Mouse (Mus musculus) MEL (cell line): Measurements from ENCODE around the gene Tlx2. TPM values are rescaled to one million over a fixed set of nuclear protein-coding genes. Genes with fewer than 3 reads are reported as not detected.

ENCODE experiments used
- DNase-seq: peaks from one replicate; pipeline ENCODE4 v3.0.0; 2011; ENCODE audit warnings: low read depth, low spot score
- H3K27ac ChIP-seq: 2 replicates; pipeline ENCODE4 v1.5.1; 2012; ENCODE audit warnings: low read depth, mild to moderate bottlenecking, control low read depth, low read length, moderate library complexity; ENCODE audit not compliant: control insufficient read depth
- H3K27me3 ChIP-seq, 2 experiments: fragments of 150-350 bp in 1 of 2; sonication (generic) in 1 of 2; 2 replicates each; pipeline ENCODE4 v1.6.1; 2012; ENCODE audit warnings: low read length in 2 of 2, mild to moderate bottlenecking in 2 of 2, improper control_type of control experiment in 1 of 2, moderate library complexity in 1 of 2; ENCODE audit not compliant: insufficient read depth in 2 of 2, control insufficient read depth in 1 of 2
- H3K36me3 ChIP-seq, 2 experiments: 2 replicates each; pipeline ENCODE4 v1.6.1; 2012 to 2014; ENCODE audit warnings: low read length in 2 of 2, improper control_type of control experiment in 1 of 2, inconsistent platforms in 1 of 2, mild to moderate bottlenecking in 1 of 2; ENCODE audit not compliant: insufficient read depth in 2 of 2, control insufficient read depth in 1 of 2
- H3K4me1 ChIP-seq, 2 experiments: fragments of 150-350 bp in 1 of 2; sonication (generic) in 1 of 2; 2 replicates each; pipeline ENCODE4 v1.6.1; 2012; ENCODE audit warnings: low read length in 2 of 2, improper control_type of control experiment in 1 of 2, mild to moderate bottlenecking in 1 of 2; ENCODE audit not compliant: insufficient read depth in 2 of 2, control insufficient read depth in 1 of 2
- H3K4me3 ChIP-seq, 2 experiments: fragments of 150-350 bp in 1 of 2; sonication (generic) in 1 of 2; 2 replicates each; pipeline ENCODE4 v1.5.1; 2012; ENCODE audit warnings: low read depth in 2 of 2, low read length in 2 of 2, mild to moderate bottlenecking in 2 of 2, moderate library complexity in 2 of 2, control low read depth in 1 of 2, improper control_type of control experiment in 1 of 2; ENCODE audit not compliant: control insufficient read depth in 1 of 2, insufficient read depth in 1 of 2
- H3K79me2 ChIP-seq: 2 replicates; pipeline ENCODE4 v1.6.1; 2012; ENCODE audit warnings: mild to moderate bottlenecking, low read length, moderate library complexity; ENCODE audit not compliant: control insufficient read depth, poor library complexity, insufficient read depth
- H3K9ac ChIP-seq: 2 replicates; pipeline ENCODE4 v1.6.1; 2012; ENCODE audit warnings: low read depth, mild to moderate bottlenecking, control low read depth, low read length, moderate library complexity; ENCODE audit not compliant: control insufficient read depth, poor library complexity, severe bottlenecking
- H3K9me3 ChIP-seq: fragments of 150-350 bp; sonication (generic); replicated peaks from 2 replicates; pipeline ENCODE4 v1.6.1; 2012; ENCODE audit warnings: mild to moderate bottlenecking, low read length, improper control_type of control experiment, moderate library complexity; ENCODE audit not compliant: insufficient read depth
- BHLHE40 ChIP-seq: IDR thresholded peaks from 2 replicates; pipeline ENCODE4 v1.6.1; 2012; ENCODE audit warnings: low read depth, mild to moderate bottlenecking, inconsistent platforms, low read length, improper control_type of control experiment, borderline replicate concordance
- CHD1 ChIP-seq: IDR thresholded peaks from 2 replicates; pipeline ENCODE4 v1.6.1; 2012; ENCODE audit warnings: low read depth, mild to moderate bottlenecking, inconsistent platforms, low read length, improper control_type of control experiment
- CHD2 ChIP-seq: IDR thresholded peaks from 2 replicates; pipeline ENCODE4 v1.6.1; 2011; ENCODE audit warnings: low read length, improper control_type of control experiment
- E2F4 ChIP-seq: IDR thresholded peaks from 2 replicates; pipeline ENCODE4 v1.6.1; 2011; ENCODE audit warnings: low read depth, low read length, improper control_type of control experiment, borderline replicate concordance
- ELF1 ChIP-seq: IDR thresholded peaks from 2 replicates; pipeline ENCODE4 v1.6.1; 2014; ENCODE audit warnings: low read depth, mild to moderate bottlenecking, inconsistent platforms, low read length, improper control_type of control experiment, moderate library complexity
- ETS1 ChIP-seq: IDR thresholded peaks from 2 replicates; pipeline ENCODE4 v1.6.1; 2012; ENCODE audit warnings: low read depth, mild to moderate bottlenecking, inconsistent platforms, low read length, improper control_type of control experiment, moderate library complexity
- GABPA ChIP-seq: IDR thresholded peaks from 2 replicates; pipeline ENCODE4 v1.6.1; 2012; ENCODE audit warnings: low read depth, mild to moderate bottlenecking, inconsistent platforms, low read length, improper control_type of control experiment, moderate library complexity
- GATA1 ChIP-seq: IDR thresholded peaks from 2 replicates; pipeline ENCODE4 v1.6.1; 2011; ENCODE audit warnings: low read depth, low read length, improper control_type of control experiment
- JUND ChIP-seq: IDR thresholded peaks from 2 replicates; pipeline ENCODE4 v1.6.1; 2011; ENCODE audit warnings: low read depth, mild to moderate bottlenecking, improper control_type of control experiment, low read length
- KAT2A ChIP-seq: conservative IDR thresholded peaks from 2 replicates; pipeline ENCODE4 v1.6.1; 2012; ENCODE audit warnings: low read depth, low read length, improper control_type of control experiment, inconsistent platforms
- MAFK ChIP-seq: IDR thresholded peaks from 2 replicates; pipeline ENCODE4 v1.6.1; 2011; ENCODE audit warnings: low read depth, mild to moderate bottlenecking, low read length, improper control_type of control experiment, borderline replicate concordance
- MAZ ChIP-seq: IDR thresholded peaks from 2 replicates; pipeline ENCODE4 v1.6.1; 2012; ENCODE audit warnings: low read depth, mild to moderate bottlenecking, inconsistent platforms, low read length, improper control_type of control experiment
- MXI1 ChIP-seq: IDR thresholded peaks from 2 replicates; pipeline ENCODE4 v1.6.1; 2011; ENCODE audit warnings: mild to moderate bottlenecking, low read depth, low read length, improper control_type of control experiment
- MYB ChIP-seq: IDR thresholded peaks from 2 replicates; pipeline ENCODE4 v1.6.1; 2011; ENCODE audit warnings: mild to moderate bottlenecking, low read depth, low read length, improper control_type of control experiment
- MYC ChIP-seq: IDR thresholded peaks from 2 replicates; pipeline ENCODE4 v1.6.1; 2011; ENCODE audit warnings: low read depth, mild to moderate bottlenecking, low read length, improper control_type of control experiment, moderate library complexity
- NELFE ChIP-seq: IDR thresholded peaks from 2 replicates; pipeline ENCODE4 v1.6.1; 2011; ENCODE audit warnings: low read depth, low read length, improper control_type of control experiment
- POLR2AphosphoS2 ChIP-seq: IDR thresholded peaks from 2 replicates; pipeline ENCODE4 v1.6.1; 2011; ENCODE audit warnings: low read length, improper control_type of control experiment
- POLR2AphosphoS5 ChIP-seq: IDR thresholded peaks from 2 replicates; pipeline ENCODE4 v1.6.1; 2012; ENCODE audit warnings: low read depth, borderline replicate concordance, mild to moderate bottlenecking, inconsistent platforms, low read length, moderate library complexity, mixed read lengths
- RAD21 ChIP-seq: IDR thresholded peaks from 2 replicates; pipeline ENCODE4 v1.6.1; 2011; ENCODE audit warnings: mild to moderate bottlenecking, low read depth, low read length, improper control_type of control experiment
- SIN3A ChIP-seq: IDR thresholded peaks from 2 replicates; pipeline ENCODE4 v1.6.1; 2012; ENCODE audit warnings: low read length, improper control_type of control experiment, inconsistent platforms
- TCF12 ChIP-seq: IDR thresholded peaks from 2 replicates; pipeline ENCODE4 v1.6.1; 2014; ENCODE audit warnings: low read depth, mild to moderate bottlenecking, inconsistent platforms, low read length, improper control_type of control experiment, moderate library complexity
- UBTF ChIP-seq: IDR thresholded peaks from 2 replicates; pipeline ENCODE4 v1.6.1; 2012; ENCODE audit warnings: low read depth, mild to moderate bottlenecking, inconsistent platforms, low read length, improper control_type of control experiment, moderate library complexity, borderline replicate concordance; ENCODE audit not compliant: insufficient read depth
- USF1 ChIP-seq: IDR thresholded peaks from 2 replicates; pipeline ENCODE4 v1.6.1; 2014; ENCODE audit warnings: low read depth, mild to moderate bottlenecking, inconsistent platforms, low read length, improper control_type of control experiment, moderate library complexity
- ZC3H11A ChIP-seq: IDR thresholded peaks from 2 replicates; pipeline ENCODE4 v1.6.1; 2012; ENCODE audit warnings: low read depth, mild to moderate bottlenecking, inconsistent platforms, low read length, improper control_type of control experiment
- ZKSCAN1 ChIP-seq: IDR thresholded peaks from 2 replicates; pipeline ENCODE4 v1.6.1; 2012; ENCODE audit warnings: low read depth, mild to moderate bottlenecking, inconsistent platforms, low read length, improper control_type of control experiment, moderate library complexity
- ZMIZ1 ChIP-seq: IDR thresholded peaks from 2 replicates; pipeline ENCODE4 v1.6.1; 2012; ENCODE audit warnings: low read depth, mild to moderate bottlenecking, inconsistent platforms, low read length, improper control_type of control experiment, moderate library complexity
- ZNF384 ChIP-seq: IDR thresholded peaks from 2 replicates; pipeline ENCODE4 v1.6.1; 2012; ENCODE audit warnings: low read depth, mild to moderate bottlenecking, inconsistent platforms, low read length, improper control_type of control experiment
- polyA plus RNA-seq, 2 experiments: library from polyadenylated mRNA; stranded (reverse) in 1 of 2; unstranded in 1 of 2; fragments of >175 nt in 1 of 2; fragments of >200 nt in 1 of 2; gene quantifications; 2 replicates each; pipeline versions ENCODE4 v1.2.1 to v1.2.4; 2012; ENCODE audit warnings: low replicate concordance in 2 of 2, low read depth in 1 of 2; ENCODE audit not compliant: insufficient read length in 2 of 2, insufficient read depth in 1 of 2, missing spikeins in 1 of 2
- total RNA-seq: library from RNA; depleted of rRNA; stranded (reverse); fragments of 300-350 nt; gene quantifications from 2 replicates; pipeline ENCODE4 v1.2.3, GENCODE M21; 2012

Tlx2 gene
- total and polyA plus RNA-seq, 3 experiments, result not detected

- DNase-seq, result no peak
- Histone ChIP-seq H3K79me2 (peaks cover 16% of the 10 kb centered on the region), H3K9me3 (no peaks in the 10 kb centered on the region), H3K27ac (no peak overlapping the region), H3K4me3 (no peak overlapping the region), H3K27me3 (no peaks in the 10 kb centered on the region), H3K36me3 (peaks cover 1 to 8% of the 10 kb centered on the region in 2 experiments; a peak in 3 of 4 replicates), H3K4me1 (peaks cover 0 to 7% of the 10 kb centered on the region in 2 experiments; a peak in 3 of 4 replicates), H3K9ac (no peak overlapping the region)
- TF ChIP-seq E2F4, result no peak
- TF ChIP-seq MAFK, result no peak
- TF ChIP-seq RAD21, result no peak
- TF ChIP-seq KAT2A, result no peak
- no peak for TF ChIP-seq MYC
- TF ChIP-seq BHLHE40, result no peak
- no peak for TF ChIP-seq CHD1
- no peak for TF ChIP-seq POLR2AphosphoS5
- no peak for TF ChIP-seq ZC3H11A
- no peak for TF ChIP-seq CHD2
- TF ChIP-seq POLR2AphosphoS2, result no peak
- TF ChIP-seq MAZ, result no peak
- TF ChIP-seq MXI1, result no peak
- no peak for TF ChIP-seq SIN3A
- TF ChIP-seq GABPA, result no peak
Measured at GRCm38 (mm10) chr6:83104158-83104557, 34.1 kb upstream of the Tlx2 start.

- H3K9ac ChIP-seq, result peak overlapping the region; percentile 76; the same call in 1 of the 2 replicates
- peaks cover 0 to 7% of the 10 kb centered on the region in 2 experiments; a peak in 3 of 4 replicates for H3K4me1 ChIP-seq
- H3K36me3 ChIP-seq, result peaks cover 1 to 8% of the 10 kb centered on the region in 2 experiments; a peak in 3 of 4 replicates
- no peaks in the 10 kb centered on the region for H3K9me3 ChIP-seq
- H3K27ac ChIP-seq, result no peak overlapping the region
- H3K79me2 ChIP-seq, result peaks cover 12% of the 10 kb centered on the region
- no peak overlapping the region for H3K4me3 ChIP-seq
- no peak for DNase-seq
- TF ChIP-seq ELF1 (no peak), ZC3H11A (no peak), GABPA (no peak), NELFE (no peak), USF1 (no peak), ZNF384 (no peak), POLR2AphosphoS5 (no peak), ZKSCAN1 (no peak), BHLHE40 (no peak), POLR2AphosphoS2 (no peak), TCF12 (no peak), UBTF (no peak), ZMIZ1 (no peak), JUND (no peak), MYB (no peak), ETS1 (no peak), CHD1 (no peak), GATA1 (no peak), CHD2 (no peak), E2F4 (no peak)
- H3K27me3 ChIP-seq, result no peaks in the 10 kb centered on the region
Measured at GRCm38 (mm10) chr6:83103130-83103650, 33.1 kb upstream of the Tlx2 start.
